Mouse (Mus musculus): ENCODE measurements around the gene Fzd2.

GRCm38 (mm10) chr11:102636887-102637286 lies 32.7 kb downstream of the Fzd2 start:
- TF ChIP-seq POLR2AphosphoS2 (IDR thresholded peaks at IDR 0.05; ENCODE audit: insufficient read length, low read depth) = no peak
- no peak for TF ChIP-seq E2F4 (IDR thresholded peaks at IDR 0.05; ENCODE audit: insufficient read depth)
- TF ChIP-seq MAX (IDR thresholded peaks at IDR 0.05; ENCODE audit: low read depth) = peak; percentile 54
- peak; percentile 24 for TF ChIP-seq USF1 (IDR thresholded peaks at IDR 0.05; ENCODE audit: low read depth)
- peak; percentile 55 for TF ChIP-seq POLR2A (IDR thresholded peaks at IDR 0.05; ENCODE audit: insufficient read length, low read depth)
- peak; percentile 88 to 99 (median 95) for TF ChIP-seq MYOG (IDR thresholded peaks at IDR 0.05; ENCODE audit: control insufficient read depth in 1 of 3, insufficient read depth in 1 of 3, insufficient read length in 2 of 3, low read depth in 2 of 3)
- peak; percentile 92 for TF ChIP-seq TCF12 (IDR thresholded peaks at IDR 0.05; ENCODE audit: insufficient read depth, poor library complexity, severe bottlenecking)
- no peak for TF ChIP-seq SRF (IDR thresholded peaks at IDR 0.05; ENCODE audit: control insufficient read depth, insufficient read length, low read depth)

Measured in myocyte (in vitro differentiated cells).